Mouse (Mus musculus): ENCODE data around the gene Arnt2. TPM values are rescaled to one million over a fixed set of nuclear protein-coding genes. Genes with fewer than 3 reads are reported as not detected.

Arnt2 gene
- polyA plus RNA-seq, 2 experiments: 11.0 to 29.7 TPM

- Histone ChIP-seq H3K27ac (replicated peaks; ENCODE audit: low read depth, low read length) (no peak overlapping the region), H3K4me3 (replicated peaks; ENCODE audit: low read length) (no peak overlapping the region), H3K4me2 (replicated peaks; ENCODE audit: low read depth, low read length, severe bottlenecking) (no peak overlapping the region), H3K36me3 (ENCODE audit: control insufficient read depth, insufficient read depth, low read length) (peaks cover 37% of the 10 kb centered on the region), H3K27me3 (ENCODE audit: control insufficient read depth, insufficient read depth, low read length) (no peaks in the 10 kb centered on the region), H3K4me1 (ENCODE audit: control insufficient read depth, insufficient read depth, low read length) (no peaks in the 10 kb centered on the region), H3K9me3 (ENCODE audit: control insufficient read depth, low read length) (peaks cover 5% of the 10 kb centered on the region; the same call in 1 of the 2 replicates), H3K9ac (ENCODE audit: low read depth, low read length, severe bottlenecking) (no peak overlapping the region)
- TF ChIP-seq POLR2A (IDR thresholded peaks at IDR 0.05; ENCODE audit: borderline replicate concordance, extremely low read depth, insufficient read depth, insufficient read length): no peak
- no peak for DNase-seq (ENCODE audit: low spot score)
- no peak for ATAC-seq (ENCODE audit: low FRiP score, low read depth)
- WGBS: 97% methylated on average over 3 of the region's 3 CpGs
Measured at GRCm38 (mm10) chr7:84343160-84343559, 66.8 kb downstream of the Arnt2 start.

GRCm38 (mm10) chr7:84341001-84341400 lies 69.0 kb downstream of the Arnt2 start:
- WGBS: 70% methylated on average over 1 of the region's 1 CpGs

GRCm38 (mm10) chr7:84339186-84339585 lies 70.8 kb downstream of the Arnt2 start:
- no peak for ATAC-seq (ENCODE audit: low FRiP score, low read depth)
- Histone ChIP-seq H3K9me3 (ENCODE audit: control insufficient read depth, low read length) (peaks cover 5% of the 10 kb centered on the region; the same call in 1 of the 2 replicates), H3K27me3 (ENCODE audit: control insufficient read depth, insufficient read depth, low read length) (no peaks in the 10 kb centered on the region), H3K9ac (ENCODE audit: low read depth, low read length, severe bottlenecking) (no peak overlapping the region), H3K27ac (replicated peaks; ENCODE audit: low read depth, low read length) (no peak overlapping the region), H3K36me3 (ENCODE audit: control insufficient read depth, insufficient read depth, low read length) (peaks cover 15% of the 10 kb centered on the region), H3K4me1 (ENCODE audit: control insufficient read depth, insufficient read depth, low read length) (peaks cover 12% of the 10 kb centered on the region), H3K4me2 (replicated peaks; ENCODE audit: low read depth, low read length, severe bottlenecking) (no peak overlapping the region), H3K4me3 (replicated peaks; ENCODE audit: low read length) (no peak overlapping the region)
- 36% methylated on average over 1 of the region's 1 CpGs for WGBS
- TF ChIP-seq POLR2A (IDR thresholded peaks at IDR 0.05; ENCODE audit: borderline replicate concordance, extremely low read depth, insufficient read depth, insufficient read length): no peak
- DNase-seq (ENCODE audit: low spot score): peak; percentile 43

More at GRCm38 (mm10) chr7:84341001-84341400, 69.0 kb downstream of the Arnt2 start:
- H3K9ac ChIP-seq (ENCODE audit: low read depth, low read length, severe bottlenecking): no peak overlapping the region
- no peak for DNase-seq (ENCODE audit: low spot score)
- no peaks in the 10 kb centered on the region for H3K27me3 ChIP-seq (ENCODE audit: control insufficient read depth, insufficient read depth, low read length)
- ATAC-seq (ENCODE audit: low FRiP score, low read depth): no peak
- H3K27ac ChIP-seq (replicated peaks; ENCODE audit: low read depth, low read length): no peak overlapping the region
- peaks cover 7% of the 10 kb centered on the region for H3K4me1 ChIP-seq (ENCODE audit: control insufficient read depth, insufficient read depth, low read length)
- no peak overlapping the region for H3K4me3 ChIP-seq (replicated peaks; ENCODE audit: low read length)
- no peak overlapping the region for H3K4me2 ChIP-seq (replicated peaks; ENCODE audit: low read depth, low read length, severe bottlenecking)
- peaks cover 26% of the 10 kb centered on the region for H3K36me3 ChIP-seq (ENCODE audit: control insufficient read depth, insufficient read depth, low read length)
- peaks cover 5% of the 10 kb centered on the region; the same call in 1 of the 2 replicates for H3K9me3 ChIP-seq (ENCODE audit: control insufficient read depth, low read length)
- no peak for TF ChIP-seq POLR2A (IDR thresholded peaks at IDR 0.05; ENCODE audit: borderline replicate concordance, extremely low read depth, insufficient read depth, insufficient read length)

GRCm38 (mm10) chr7:84337768-84338167 lies 72.2 kb downstream of the Arnt2 start:
- no peaks in the 10 kb centered on the region for H3K9me3 ChIP-seq (ENCODE audit: control insufficient read depth, low read length)
- no peak for DNase-seq (ENCODE audit: low spot score)
- ATAC-seq (ENCODE audit: low FRiP score, low read depth): no peak
- H3K4me1 ChIP-seq (ENCODE audit: control insufficient read depth, insufficient read depth, low read length): peaks cover 12% of the 10 kb centered on the region
- H3K4me2 ChIP-seq (replicated peaks; ENCODE audit: low read depth, low read length, severe bottlenecking): no peak overlapping the region
- H3K27ac ChIP-seq (replicated peaks; ENCODE audit: low read depth, low read length): no peak overlapping the region
- no peak overlapping the region for H3K4me3 ChIP-seq (replicated peaks; ENCODE audit: low read length)
- no peaks in the 10 kb centered on the region for H3K27me3 ChIP-seq (ENCODE audit: control insufficient read depth, insufficient read depth, low read length)
- TF ChIP-seq POLR2A (IDR thresholded peaks at IDR 0.05; ENCODE audit: borderline replicate concordance, extremely low read depth, insufficient read depth, insufficient read length): no peak
- H3K36me3 ChIP-seq (ENCODE audit: control insufficient read depth, insufficient read depth, low read length): peaks cover 1% of the 10 kb centered on the region; the same call in 1 of the 2 replicates
- 71% methylated on average over 4 of the region's 4 CpGs for WGBS
- no peak overlapping the region for H3K9ac ChIP-seq (ENCODE audit: low read depth, low read length, severe bottlenecking)

- TF ChIP-seq POLR2A (IDR thresholded peaks at IDR 0.05; ENCODE audit: borderline replicate concordance, extremely low read depth, insufficient read depth, insufficient read length): no peak
- H3K27ac ChIP-seq (replicated peaks; ENCODE audit: low read depth, low read length): no peak overlapping the region
- 88% methylated on average over 4 of the region's 4 CpGs for WGBS
- no peak overlapping the region for H3K4me3 ChIP-seq (replicated peaks; ENCODE audit: low read length)
- peaks cover 12% of the 10 kb centered on the region for H3K4me1 ChIP-seq (ENCODE audit: control insufficient read depth, insufficient read depth, low read length)
- no peak overlapping the region for H3K4me2 ChIP-seq (replicated peaks; ENCODE audit: low read depth, low read length, severe bottlenecking)
- H3K9ac ChIP-seq (ENCODE audit: low read depth, low read length, severe bottlenecking): no peak overlapping the region
- ATAC-seq (ENCODE audit: low FRiP score, low read depth): no peak
- no peaks in the 10 kb centered on the region for H3K27me3 ChIP-seq (ENCODE audit: control insufficient read depth, insufficient read depth, low read length)
- no peaks in the 10 kb centered on the region for H3K9me3 ChIP-seq (ENCODE audit: control insufficient read depth, low read length)
- no peak for DNase-seq (ENCODE audit: low spot score)
- H3K36me3 ChIP-seq (ENCODE audit: control insufficient read depth, insufficient read depth, low read length): no peaks in the 10 kb centered on the region
Measured at GRCm38 (mm10) chr7:84336907-84337306, 73.1 kb downstream of the Arnt2 start.

GRCm38 (mm10) chr7:84336580-84336886 lies 73.4 kb downstream of the Arnt2 start:
- ATAC-seq (ENCODE audit: low FRiP score, low read depth) (peak; percentile 72), DNase-seq (ENCODE audit: low spot score) (peak; percentile 34)
- 42% methylated on average over 2 of the region's 2 CpGs for WGBS
- Histone ChIP-seq H3K4me1 (ENCODE audit: control insufficient read depth, insufficient read depth, low read length) (peaks cover 12% of the 10 kb centered on the region), H3K27me3 (ENCODE audit: control insufficient read depth, insufficient read depth, low read length) (no peaks in the 10 kb centered on the region), H3K4me3 (replicated peaks; ENCODE audit: low read length) (no peak overlapping the region), H3K4me2 (replicated peaks; ENCODE audit: low read depth, low read length, severe bottlenecking) (no peak overlapping the region), H3K9me3 (ENCODE audit: control insufficient read depth, low read length) (no peaks in the 10 kb centered on the region), H3K27ac (replicated peaks; ENCODE audit: low read depth, low read length) (no peak overlapping the region), H3K36me3 (ENCODE audit: control insufficient read depth, insufficient read depth, low read length) (no peaks in the 10 kb centered on the region), H3K9ac (ENCODE audit: low read depth, low read length, severe bottlenecking) (no peak overlapping the region)
- TF ChIP-seq POLR2A (IDR thresholded peaks at IDR 0.05; ENCODE audit: borderline replicate concordance, extremely low read depth, insufficient read depth, insufficient read length): no peak
